Mouse (Mus musculus) embryonic facial prominence, embryonic 14.5 days (tissue): Measurements from ENCODE around the gene Hlf. TPM values are rescaled to one million over a fixed set of nuclear protein-coding genes. Genes with fewer than 3 reads are reported as not detected.

ENCODE experiments used
- ATAC-seq: fragments of 200-750 bp; cut with Nextera tagmentation; 2 replicates; pipeline ENCODE4 v1.8.0; 2017; ENCODE audit warnings: low read depth, moderate number of reproducible peaks, moderate TSS enrichment
- DNase-seq: peaks from one replicate; pipeline ENCODE4 v3.0.0-alpha.2; 2015; ENCODE audit warnings: low spot score
- H3K27ac ChIP-seq: fragments of 300-500 bp; sonication (generic); replicated peaks from 2 replicates; pipeline ENCODE4 v1.5.1; 2014; ENCODE audit warnings: low read depth, mild to moderate bottlenecking, low read length, moderate library complexity
- H3K27me3 ChIP-seq: fragments of 300-500 bp; sonication (generic); replicated peaks from 2 replicates; pipeline ENCODE4 v1.6.1; 2014; ENCODE audit warnings: low read length; ENCODE audit not compliant: control insufficient read depth, insufficient read depth
- H3K36me3 ChIP-seq: fragments of 300-500 bp; sonication (generic); 2 replicates; pipeline ENCODE4 v1.6.1; 2014; ENCODE audit warnings: low read length, mixed read lengths; ENCODE audit not compliant: control insufficient read depth, insufficient read depth
- H3K4me1 ChIP-seq: fragments of 300-500 bp; sonication (generic); 2 replicates; pipeline ENCODE4 v1.6.1; 2014; ENCODE audit warnings: antibody characterized with exemption, low read length; ENCODE audit not compliant: control insufficient read depth, insufficient read depth
- H3K4me2 ChIP-seq: fragments of 300-500 bp; sonication (generic); 2 replicates; pipeline ENCODE4 v1.6.1; 2014; ENCODE audit warnings: low read depth, mild to moderate bottlenecking, low read length, moderate library complexity, mixed read lengths
- H3K4me3 ChIP-seq: fragments of 300-500 bp; sonication (generic); 2 replicates; pipeline ENCODE4 v1.5.1; 2014; ENCODE audit warnings: low read depth, mild to moderate bottlenecking, low read length
- H3K9ac ChIP-seq: fragments of 300-500 bp; sonication (generic); 2 replicates; pipeline ENCODE4 v1.6.1; 2014; ENCODE audit warnings: low read depth, mild to moderate bottlenecking, low read length, moderate library complexity, mixed read lengths
- H3K9me3 ChIP-seq: fragments of 300-500 bp; sonication (generic); 2 replicates; pipeline ENCODE4 v1.6.1; 2016; ENCODE audit warnings: low read length; ENCODE audit not compliant: control insufficient read depth
- WGBS: fragments of 180-500 bp; shearing (Covaris S2); extraction: QIAGEN DNeasy Blood & Tissue Kit; methylation state at CpG from one replicate; pipeline ENCODE4 v1.1.7; 2014; 5-methylcytosine and 5-hydroxymethylcytosine counted together
- polyA plus RNA-seq: library from polyadenylated mRNA; unstranded; fragments of >200 nt; fragmentation: Nextera tagmentation; extraction: Ambion mirVana; gene quantifications from 2 replicates; pipeline ENCODE4 v1.2.1, GENCODE M21; 2014

Hlf gene
- polyA plus RNA-seq, 1 experiment from 2014 or later: 5.1 TPM

DNA sequence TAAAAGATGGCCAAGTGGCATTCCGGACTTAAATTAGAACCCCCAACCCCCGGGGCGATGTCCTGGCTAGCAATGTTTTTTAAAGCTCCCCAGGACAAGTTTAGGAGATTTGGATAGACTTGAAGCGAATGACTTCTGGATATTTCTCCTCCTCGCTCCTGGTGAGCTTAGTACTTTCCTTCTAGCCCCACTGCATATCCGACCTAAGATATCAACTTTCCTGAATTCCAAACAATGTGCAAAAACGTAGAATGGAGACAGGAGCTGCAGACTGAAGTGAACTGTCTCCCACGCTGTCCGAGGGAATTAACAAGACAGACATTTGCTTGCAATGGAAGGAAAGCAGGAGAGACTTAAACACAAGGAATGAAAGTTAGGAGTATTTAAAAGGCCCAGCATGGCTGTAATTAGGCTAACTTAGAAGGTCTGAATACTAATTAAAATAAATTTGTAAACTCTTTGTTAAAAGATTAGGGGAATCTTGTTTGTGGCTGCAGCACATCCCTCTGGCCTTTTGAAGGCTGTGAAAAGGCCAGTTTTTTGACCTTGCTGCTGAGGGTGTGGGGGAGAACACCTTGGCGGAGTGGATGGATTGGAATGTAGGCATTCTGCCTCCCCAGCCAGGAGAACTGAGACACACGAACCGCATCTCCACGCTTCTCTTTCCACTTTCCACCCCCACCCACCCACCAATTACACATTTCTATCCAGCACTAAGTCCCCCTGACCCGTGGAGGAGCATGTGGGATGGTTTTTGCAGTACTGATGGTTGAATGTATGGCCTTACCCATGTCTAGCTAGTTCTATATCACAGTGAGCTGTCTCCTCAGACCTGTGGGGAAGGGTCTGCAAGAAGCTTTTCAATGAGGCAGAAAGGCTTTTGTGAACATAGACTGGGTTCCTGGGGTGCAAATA lies 833 bp upstream of the Hlf start:
- ATAC-seq (no peak), DNase-seq (no peak)
- H3K9me3 ChIP-seq: no peaks in the 10 kb centered on the region
- 0 out of 2 replicates have a peak, but pooled peaks cover 4% of the 10 kb centered on the region for H3K36me3 ChIP-seq
- H3K4me3 ChIP-seq: peak overlapping the region; percentile 56
- peak overlapping the region; percentile 93 for H3K4me2 ChIP-seq
- H3K9ac ChIP-seq: peak overlapping the region; percentile 59; the same call in 1 of the 2 replicates
- peaks cover 13% of the 10 kb centered on the region for H3K27me3 ChIP-seq
- WGBS: 11% methylated on average over 14 of the region's 14 CpGs
- H3K4me1 ChIP-seq: peaks cover 18% of the 10 kb centered on the region
- H3K27ac ChIP-seq: no peak overlapping the region

DNA sequence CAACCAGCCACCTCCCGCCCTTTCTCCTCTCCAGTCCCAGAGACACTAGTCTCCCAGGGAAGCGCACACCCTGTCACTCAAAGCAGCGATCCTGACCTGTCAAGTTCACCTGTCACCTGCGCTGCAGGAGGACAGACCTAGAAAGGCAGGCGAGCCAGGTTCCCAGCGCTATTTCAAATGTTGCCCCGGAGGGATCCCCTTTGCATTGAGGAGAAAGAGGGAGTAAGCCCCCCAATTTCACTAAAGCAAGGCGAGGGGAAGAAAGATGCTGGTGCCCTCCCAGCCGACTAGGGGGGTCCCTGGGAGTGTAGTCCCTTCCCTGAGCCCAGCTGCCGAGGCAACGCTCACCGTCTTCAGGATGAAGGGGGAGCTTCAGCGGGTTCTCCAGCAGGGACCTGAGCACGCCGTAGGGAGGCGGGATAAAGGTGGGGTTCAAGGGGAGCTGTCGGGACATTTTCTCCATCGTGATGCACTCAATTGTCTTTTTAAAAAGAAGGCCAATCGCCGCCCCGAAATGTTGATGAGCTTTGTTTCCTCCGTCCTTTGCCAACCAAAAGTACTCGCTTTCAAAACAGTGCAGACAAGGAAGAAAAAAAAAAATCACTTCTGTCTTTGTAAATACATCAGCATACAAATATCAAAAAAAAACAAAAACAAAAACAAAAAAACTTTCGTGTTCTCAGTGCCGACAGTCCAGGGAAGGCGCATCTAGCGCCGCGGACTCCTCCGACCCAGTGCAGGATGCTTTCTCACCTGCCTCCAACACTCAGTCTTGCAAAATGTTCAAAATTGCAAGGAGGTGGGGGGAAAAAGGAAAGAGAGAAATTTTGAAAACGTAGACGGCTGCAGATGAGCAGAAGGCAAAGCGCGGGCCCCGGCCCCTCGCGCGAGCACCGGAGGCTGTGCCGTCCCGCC lies 536 bp downstream of the Hlf start:
- DNase-seq (no peak), ATAC-seq (peak; percentile 64)
- Histone ChIP-seq H3K9ac (peak overlapping the region; percentile 59), H3K27ac (no peak overlapping the region; the same call in 1 of the 2 replicates), H3K27me3 (peaks cover 18% of the 10 kb centered on the region), H3K9me3 (no peaks in the 10 kb centered on the region), H3K36me3 (0 out of 2 replicates have a peak, but pooled peaks cover 4% of the 10 kb centered on the region), H3K4me1 (peaks cover 18% of the 10 kb centered on the region), H3K4me2 (peak overlapping the region; percentile 93), H3K4me3 (peak overlapping the region; percentile 56)
- under 1% methylated on average over 38 of the region's 41 CpGs for WGBS

DNA sequence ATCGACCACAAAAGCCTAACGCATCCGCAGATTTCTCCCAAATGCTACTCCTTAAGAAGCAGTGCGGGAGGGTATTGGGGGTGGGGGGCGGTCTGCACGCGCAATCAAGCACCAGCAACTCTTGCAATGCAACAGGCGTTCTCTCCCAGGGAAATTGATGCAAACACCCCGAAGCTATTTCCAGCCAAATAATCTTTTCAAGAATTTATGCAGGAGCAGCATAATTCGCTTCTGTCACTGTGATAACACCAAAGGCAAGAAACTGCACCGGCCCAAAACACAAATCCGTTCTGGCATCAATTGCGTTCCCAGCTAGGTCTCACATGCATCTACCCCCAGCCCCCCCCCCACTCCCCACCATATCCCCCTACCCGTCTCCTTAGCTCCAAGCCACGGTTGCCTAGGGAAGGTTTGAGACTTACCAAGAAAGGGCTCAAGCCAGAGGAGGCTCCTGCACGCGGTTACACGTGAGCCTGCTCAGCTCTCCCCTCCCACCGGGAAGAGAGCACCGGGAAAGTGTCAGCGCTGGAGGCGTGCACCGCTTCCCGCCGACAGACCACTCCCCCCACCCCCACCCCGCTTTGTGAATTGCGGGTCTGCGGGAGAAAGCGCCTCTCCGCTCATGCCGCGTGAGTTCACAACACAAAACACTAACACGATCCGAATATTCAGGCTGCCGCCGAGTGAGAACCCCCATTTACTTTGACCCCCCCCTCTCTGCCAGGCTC lies 1.4 kb downstream of the Hlf start:
- ATAC-seq (peak; percentile 32; the same call in 1 of the 2 replicates), DNase-seq (peak; percentile 70)
- peaks cover 18% of the 10 kb centered on the region for H3K4me1 ChIP-seq

GRCm38 (mm10) chr11:90387501-90388440 lies 2.9 kb downstream of the Hlf start:
- no peak overlapping the region for H3K27ac ChIP-seq
- ATAC-seq: no peak
- WGBS: 43% methylated on average over 32 of the region's 32 CpGs
- H3K4me1 ChIP-seq: peaks cover 19% of the 10 kb centered on the region
- H3K9me3 ChIP-seq: no peaks in the 10 kb centered on the region
- peak overlapping the region; percentile 34; the same call in 1 of the 2 replicates for H3K9ac ChIP-seq
- peak overlapping the region; percentile 93 for H3K4me2 ChIP-seq
- peaks cover 18% of the 10 kb centered on the region for H3K27me3 ChIP-seq
- H3K36me3 ChIP-seq: 0 out of 2 replicates have a peak, but pooled peaks cover 4% of the 10 kb centered on the region
- H3K4me3 ChIP-seq: peak overlapping the region; percentile 56
- DNase-seq: no peak

More for the DNA sequence above, 1.4 kb downstream of the Hlf start:
- Histone ChIP-seq H3K4me2 (peak overlapping the region; percentile 93), H3K9ac (peak overlapping the region; percentile 59), H3K27me3 (peaks cover 18% of the 10 kb centered on the region), H3K36me3 (0 out of 2 replicates have a peak, but pooled peaks cover 4% of the 10 kb centered on the region), H3K27ac (no peak overlapping the region), H3K4me3 (peak overlapping the region; percentile 56), H3K9me3 (no peaks in the 10 kb centered on the region)
- 2% methylated on average over 25 of the region's 36 CpGs for WGBS

- WGBS: 12% methylated on average over 6 of the region's 6 CpGs
- peak overlapping the region; percentile 23; the same call in 1 of the 2 replicates for H3K4me2 ChIP-seq
- no peak overlapping the region for H3K9ac ChIP-seq
- H3K4me1 ChIP-seq: peaks cover 28% of the 10 kb centered on the region
- DNase-seq: peak; percentile 73
- no peak overlapping the region for H3K4me3 ChIP-seq
- ATAC-seq: peak; percentile 92
- no peaks in the 10 kb centered on the region for H3K36me3 ChIP-seq
- H3K27ac ChIP-seq: peak overlapping the region; percentile 54
- H3K9me3 ChIP-seq: no peaks in the 10 kb centered on the region
- H3K27me3 ChIP-seq: 0 out of 2 replicates have a peak, but pooled peaks cover 9% of the 10 kb centered on the region
Observed at GRCm38 (mm10) chr11:90382005-90382611, 8.6 kb downstream of the Hlf start.

GRCm38 (mm10) chr11:90381113-90381512 lies 9.6 kb downstream of the Hlf start:
- H3K4me3 ChIP-seq: no peak overlapping the region
- DNase-seq (no peak), ATAC-seq (no peak; the same call in 1 of the 2 replicates)
- H3K27me3 ChIP-seq: 0 out of 2 replicates have a peak, but pooled peaks cover 2% of the 10 kb centered on the region
- H3K27ac ChIP-seq: no peak overlapping the region
- H3K4me2 ChIP-seq: no peak overlapping the region
- 47% methylated on average over 5 of the region's 5 CpGs for WGBS
- H3K4me1 ChIP-seq: peaks cover 28% of the 10 kb centered on the region
- no peaks in the 10 kb centered on the region for H3K9me3 ChIP-seq
- H3K36me3 ChIP-seq: no peaks in the 10 kb centered on the region
- H3K9ac ChIP-seq: no peak overlapping the region

GRCm38 (mm10) chr11:90380131-90380685 lies 10.5 kb downstream of the Hlf start:
- Histone ChIP-seq H3K27me3 (no peaks in the 10 kb centered on the region), H3K36me3 (no peaks in the 10 kb centered on the region), H3K27ac (no peak overlapping the region), H3K4me1 (peaks cover 28% of the 10 kb centered on the region), H3K4me2 (no peak overlapping the region), H3K9ac (no peak overlapping the region), H3K9me3 (no peaks in the 10 kb centered on the region), H3K4me3 (no peak overlapping the region)
- DNase-seq: no peak
- 80% methylated on average over 10 of the region's 10 CpGs for WGBS
- ATAC-seq: no peak
